Mouse (Mus musculus) erythroblast, embryonic 14.5 days (primary cell): ENCODE data around the gene Rhoh.

ENCODE experiments used
- GATA1 ChIP-seq: IDR thresholded peaks from 2 replicates; pipeline ENCODE4 v1.6.1; 2012; ENCODE audit warnings: low read length, inconsistent platforms, mixed read lengths
- TAL1 ChIP-seq: IDR thresholded peaks from 3 replicates; pipeline ENCODE4 v1.6.1; 2012; ENCODE audit warnings: low read length, inconsistent platforms, mixed read lengths

DNA sequence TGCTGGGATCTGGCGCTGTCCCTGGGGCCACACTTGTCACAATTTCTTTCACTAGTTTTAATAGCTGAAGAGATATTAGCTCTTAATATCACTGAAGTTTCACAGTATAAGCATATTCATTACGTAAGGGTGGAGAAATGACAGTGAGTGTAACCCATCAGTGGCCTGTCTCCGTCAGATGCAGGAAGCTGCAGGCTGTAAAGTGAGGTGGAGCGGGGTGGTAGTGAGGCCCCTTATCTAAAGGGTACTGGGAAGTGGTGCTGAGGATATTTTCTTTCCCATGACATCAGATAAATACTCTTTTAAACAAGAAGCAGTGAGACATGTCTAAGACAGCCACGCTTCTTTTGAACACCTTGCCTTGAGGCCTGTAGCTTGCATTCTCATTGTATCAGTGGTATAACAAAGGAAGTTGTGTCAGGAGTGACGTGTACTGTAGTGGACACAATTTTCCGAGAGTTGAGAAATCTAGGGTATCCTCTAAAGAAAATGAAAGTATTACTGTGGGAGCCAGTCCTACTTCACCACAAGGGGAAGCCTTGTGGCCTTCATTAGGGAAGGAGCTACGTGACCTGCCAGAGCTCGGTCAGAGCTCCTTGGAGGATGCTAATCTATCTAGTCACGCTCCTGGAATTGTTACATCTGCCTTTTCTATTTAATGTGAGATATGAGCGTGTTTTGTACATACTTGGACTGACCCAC is 28.9 kb upstream of the Rhoh start:
- no peak for TF ChIP-seq TAL1
- TF ChIP-seq GATA1, result no peak
